Mouse (Mus musculus) layer of hippocampus, adult 8-10 months (tissue): ENCODE measurements at regions not wholly inside any gene's neighbourhood (a gene's known extent, or its start where the extent isn't known, plus 50 kb on each side); places are given as distances from the start of the nearest gene placed in this dataset.

ENCODE experiments used
- DNase-seq, 2 experiments: peaks; one replicate each; pipeline ENCODE4 v3.0.0; 2022; ENCODE audit warnings: low spot score in 2 of 2

DNA sequence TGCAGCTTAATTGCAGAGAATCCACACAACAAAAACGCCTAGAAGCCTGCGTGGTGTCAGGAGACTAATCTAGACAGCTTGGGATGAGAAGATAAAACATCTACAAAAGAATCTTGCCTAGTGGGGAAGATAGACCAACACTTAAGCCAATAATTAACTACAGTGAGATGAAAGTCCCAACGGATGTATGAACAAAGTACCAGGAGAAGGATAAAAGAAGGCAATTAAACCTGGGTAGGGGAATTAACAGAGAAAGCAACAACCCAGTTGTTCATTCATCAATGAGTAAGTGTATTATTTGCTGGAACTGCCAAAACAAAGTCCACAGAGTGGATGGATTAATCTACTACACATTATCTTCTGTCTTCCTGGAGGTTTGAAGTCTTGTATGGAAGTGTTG is 99.8 kb downstream of the Olfm4 start:
- no peak for DNase-seq

GRCm38 (mm10) chr14:80097238-80097637 is 113.4 kb downstream of the Olfm4 start:
- no peak for DNase-seq

DNA sequence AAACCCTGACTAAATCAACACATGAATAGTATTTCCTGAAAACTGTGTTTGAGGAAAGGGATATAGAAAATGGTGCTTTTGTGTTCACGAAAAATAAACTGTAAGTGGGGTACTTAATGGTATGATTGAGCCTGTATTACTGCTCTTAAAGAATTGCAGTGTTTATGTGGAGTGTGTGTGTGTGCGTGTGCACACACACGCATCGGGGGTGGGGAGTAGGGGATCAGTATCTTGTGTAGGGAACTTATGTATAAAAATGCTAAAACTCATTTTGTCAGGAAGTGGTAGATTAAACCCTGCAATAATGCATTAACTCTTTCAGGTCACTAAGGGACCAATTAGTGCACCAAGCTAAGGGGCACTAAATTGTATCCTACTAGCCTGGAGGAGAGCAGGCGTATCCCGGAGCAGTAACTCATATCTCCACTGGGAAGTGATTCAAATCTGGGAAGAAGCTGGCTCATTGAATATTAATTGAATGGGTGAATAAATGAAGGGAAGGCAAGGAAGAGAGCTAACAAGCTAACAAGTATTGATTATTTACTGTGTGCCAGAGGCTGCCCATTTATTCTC is 129.3 kb downstream of the Olfm4 start:
- no peak for DNase-seq

- DNase-seq, result no peak
Measured at GRCm38 (mm10) chr14:80114326-80114725, 130.4 kb downstream of the Olfm4 start.

DNA sequence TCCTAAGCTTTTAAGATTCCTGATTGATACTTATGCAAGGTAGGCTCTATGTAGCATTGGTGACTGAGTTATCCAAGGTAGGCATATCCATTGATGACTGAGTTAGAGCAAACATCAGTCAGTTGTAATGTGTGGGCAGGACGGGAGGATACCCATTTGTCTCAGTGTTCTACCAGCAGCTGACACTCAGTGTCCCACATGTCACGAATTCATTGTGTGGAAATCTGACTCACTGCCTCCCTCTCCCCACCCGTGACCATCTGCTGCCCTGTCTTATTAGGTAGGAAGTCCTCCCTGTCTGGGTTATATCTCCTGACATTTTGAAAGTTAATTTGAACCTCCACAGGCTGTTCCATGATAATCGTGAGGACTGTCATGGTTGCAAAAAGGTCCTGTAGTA is 141.3 kb downstream of the Olfm4 start:
- peak; percentile 61 for DNase-seq

DNA sequence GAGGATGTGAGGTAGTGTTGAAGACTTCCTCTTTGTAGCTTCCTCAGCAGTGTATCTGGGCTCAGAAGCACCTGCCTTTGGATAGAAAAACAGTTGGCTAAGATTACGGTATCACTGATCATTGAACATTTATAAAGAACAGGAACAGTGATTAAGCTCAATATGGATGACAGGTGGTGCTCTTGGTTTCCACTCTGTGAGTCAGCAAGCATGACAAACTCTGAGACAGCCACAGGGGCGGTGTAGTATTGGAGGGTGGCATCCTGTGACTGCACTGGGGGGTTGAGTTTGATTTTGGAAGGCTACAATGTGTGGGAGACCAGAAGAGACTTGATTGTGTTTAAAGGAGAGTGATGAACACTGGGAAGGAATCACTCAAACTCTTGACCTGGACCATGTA is 144.3 kb downstream of the Olfm4 start:
- DNase-seq, result peak; percentile 32 to 51

DNA sequence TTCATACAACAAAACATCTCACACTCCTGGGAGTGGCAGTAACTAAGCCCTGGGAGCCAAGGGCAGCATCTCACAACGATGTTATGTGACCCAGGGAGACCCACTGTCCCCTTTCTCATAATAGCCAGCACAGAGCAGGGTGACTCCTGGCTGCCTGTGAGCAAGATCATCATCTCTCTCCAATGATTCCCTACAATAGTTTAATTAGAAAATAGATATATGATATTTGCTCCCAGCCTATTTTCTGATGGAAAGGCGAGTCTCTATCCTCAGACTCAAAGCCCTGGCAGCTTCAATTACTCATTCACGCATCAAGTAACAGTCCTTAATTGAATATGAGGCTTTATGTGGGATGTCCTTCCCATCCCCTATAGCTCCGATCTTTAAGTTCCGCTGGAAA is 153.7 kb downstream of the Olfm4 start:
- no peak for DNase-seq

- no peak for DNase-seq
Measured at GRCm38 (mm10) chr14:80138991-80139791, 155.3 kb downstream of the Olfm4 start.

GRCm38 (mm10) chr14:80157002-80157401 is 173.1 kb downstream of the Olfm4 start:
- DNase-seq, result no peak

- no peak for DNase-seq
Measured at GRCm38 (mm10) chr14:80169211-80169610, 185.3 kb downstream of the Olfm4 start.

DNA sequence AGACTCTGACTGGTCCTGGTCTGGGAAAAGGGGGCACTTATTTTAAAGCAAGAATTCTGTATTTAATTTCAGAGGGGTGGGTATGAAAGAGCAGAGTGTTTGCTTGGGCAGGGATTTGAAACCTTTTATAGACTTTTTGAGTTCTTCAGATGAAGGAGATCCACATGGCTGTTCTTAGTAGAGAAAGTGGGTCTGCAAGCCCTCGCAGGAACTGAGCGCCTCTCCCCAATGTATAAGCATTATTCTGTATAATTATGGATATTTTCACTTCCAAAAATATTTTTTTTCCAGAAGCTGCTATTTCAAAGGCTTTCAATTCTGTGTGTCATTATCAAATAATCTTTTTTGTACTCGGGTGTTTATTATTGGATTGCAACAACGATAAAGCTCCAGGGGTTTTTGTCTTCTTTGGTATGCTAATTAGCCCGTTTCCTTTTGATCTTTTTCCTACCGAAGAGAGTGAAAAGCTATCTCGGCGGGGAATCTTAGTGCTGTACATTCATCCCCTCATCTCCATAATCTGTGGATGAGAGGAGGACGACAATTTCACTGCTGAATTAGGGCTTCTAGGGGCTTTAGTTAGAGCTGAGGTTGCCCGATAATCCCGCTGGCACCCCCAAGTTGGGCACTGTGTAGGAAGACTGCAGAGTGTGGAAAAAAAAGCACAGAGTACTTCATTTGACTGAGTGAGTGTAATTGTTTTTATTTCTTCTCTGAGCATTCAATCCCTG is 186.7 kb downstream of the Olfm4 start:
- no peak for DNase-seq

GRCm38 (mm10) chr14:80172799-80173484 is 189.1 kb downstream of the Olfm4 start:
- DNase-seq, result no peak

GRCm38 (mm10) chr14:80176464-80176863 is 192.6 kb downstream of the Olfm4 start:
- DNase-seq, result no peak

GRCm38 (mm10) chr14:80195041-80195440 is 211.2 kb downstream of the Olfm4 start:
- no peak for DNase-seq

- DNase-seq, result peak; percentile 21 to 31
Measured at GRCm38 (mm10) chr14:80212916-80213315, 229.0 kb downstream of the Olfm4 start.

DNA sequence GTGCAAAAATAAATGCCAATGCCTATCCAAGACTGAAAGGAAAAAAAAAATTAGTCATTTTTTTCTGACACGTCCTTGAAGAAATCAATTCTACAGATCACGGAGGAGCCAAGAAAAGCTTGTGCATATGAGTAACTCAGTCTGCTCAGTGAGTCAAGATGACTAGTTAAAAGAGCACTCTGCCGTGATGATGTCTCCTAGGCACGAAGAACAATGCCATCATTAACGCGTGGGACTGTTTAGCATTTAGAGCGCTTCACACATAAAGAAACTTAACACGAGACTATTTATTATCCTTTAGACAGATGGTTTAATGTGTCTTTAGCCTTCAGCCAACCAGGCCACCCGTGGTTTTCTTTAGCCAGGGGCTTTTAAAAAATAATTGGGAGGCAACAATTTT is 229.8 kb downstream of the Olfm4 start:
- DNase-seq, result no peak

- DNase-seq, result peak; percentile 37 to 40
Measured at GRCm38 (mm10) chr14:80215960-80216552, 232.2 kb downstream of the Olfm4 start.

GRCm38 (mm10) chr14:80232066-80232465 is 248.2 kb downstream of the Olfm4 start:
- no peak for DNase-seq

GRCm38 (mm10) chr14:80232976-80233375 is 249.1 kb downstream of the Olfm4 start:
- no peak for DNase-seq

DNA sequence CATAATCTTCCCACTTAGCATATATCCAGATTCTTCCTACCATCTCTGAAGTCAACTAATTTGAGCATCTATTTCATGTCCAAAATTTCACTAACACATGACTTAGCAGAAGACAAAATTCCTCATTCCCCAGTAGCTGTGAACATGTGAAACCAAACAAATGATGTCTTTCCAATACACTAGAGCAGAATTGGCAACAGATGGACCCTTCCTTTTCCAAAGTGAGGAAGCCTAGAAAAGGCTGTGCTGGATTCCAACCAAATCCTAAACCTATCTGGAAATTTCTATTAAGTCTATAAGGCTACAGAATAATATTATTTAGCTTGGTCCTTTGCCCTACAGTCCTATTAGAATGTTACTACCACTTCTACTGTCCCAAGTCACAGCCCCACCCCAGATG is 253.3 kb downstream of the Olfm4 start:
- no peak for DNase-seq

GRCm38 (mm10) chr14:80237552-80237951 is 253.7 kb downstream of the Olfm4 start:
- peak in 1 of 2 experiments; percentile 40 for DNase-seq
